8 mouse cellular contexts compared by ENCODE assay signal in genomic region chr14:62880084-62880851, GRCm38 (mm10). TPM values are rescaled to one million over a fixed set of nuclear protein-coding genes. Genes with fewer than 3 reads are reported as not detected.
DNase-seq lines count a peak whose midpoint lies in the region; ATAC-seq lines count a peak whose summit lies in the region.

No protein-coding gene starts in this region.

- H3K36me3 ChIP-seq in hindbrain, embryonic 15.5 days: no peaks in the 10 kb centered on the region

- peak overlapping the region; percentile 83 for H3K27ac ChIP-seq in hindbrain, embryonic 15.5 days (replicated peaks)

- peak overlapping the region; percentile 29 for H3K4me2 ChIP-seq in hindbrain, embryonic 15.5 days

- no peak overlapping the region for H3K4me3 ChIP-seq in hindbrain, embryonic 15.5 days

- no peaks in the 10 kb centered on the region for H3K27me3 ChIP-seq in hindbrain, embryonic 15.5 days

- no peak overlapping the region for H3K9ac ChIP-seq in hindbrain, embryonic 15.5 days

- ATAC-seq in hindbrain, embryonic 15.5 days (ENCODE audit: low FRiP score, low read depth): peak; percentile 68

- peaks cover 40% of the 10 kb centered on the region for H3K4me1 ChIP-seq in hindbrain, embryonic 15.5 days (replicated peaks)

- whole genome bisulfite sequencing in hindbrain, embryonic 15.5 days: 31% methylated on average over 5 of the region's 5 CpGs

- no peaks in the 10 kb centered on the region for H3K9me3 ChIP-seq in hindbrain, embryonic 15.5 days

- peak; percentile 68 for DNase-seq in cerebellum, adult 9-10 months
- no peak for DNase-seq in cerebellum, adult 11 months
- DNase-seq in brain, adult 2 months (ENCODE audit: low read depth, low spot score): peak; percentile 95
- peak; percentile 69 to 82 for DNase-seq in frontal cortex, adult 2 months (ENCODE audit: extremely low spot score in 1 of 2, low spot score in 1 of 2)
- peak; percentile 46 for DNase-seq in lung, postnatal 14 days
- peak; percentile 56 to 58 for DNase-seq in right cerebral cortex, postnatal 36 days (ENCODE audit: low spot score in 2 of 2)
- no peak for DNase-seq in cerebellum, postnatal 36 days

RNA-seq across cellular contexts. Expression of gene Wdfy2, which starts 42.8 kb away (rescaled TPM):
- polyA plus RNA-seq in frontal cortex, adult 2 months (2012; rRNA removed): 11.9 and 12.4 TPM in 2 replicates
- polyA plus RNA-seq in hindbrain, embryonic 15.5 days (2015; fragmentation: Nextera tagmentation; extraction: Ambion mirVana): 7.6 and 8.1 TPM in 2 replicates

Comparison
In these comparisons a context has a peak if more than half of its experiments do, and no peak if none do; other contexts are left out.
1. DNase-seq: peak in cerebellum, adult 9-10 months (single experiment), brain, adult 2 months (single experiment), frontal cortex, adult 2 months (2 of 2), lung, postnatal 14 days (single experiment) and right cerebral cortex, postnatal 36 days (2 of 2); none in cerebellum, adult 11 months (single experiment) and cerebellum, postnatal 36 days (0 of 2).